Mouse (Mus musculus) forebrain, embryonic 15.5 days (tissue): ENCODE measurements at regions not wholly inside any gene's neighbourhood (a gene's known extent, or its start where the extent isn't known, plus 50 kb on each side); places are given as distances from the start of the nearest gene placed in this dataset.
"Not testable (repeated sequence)": the region's sequence is repeated elsewhere in the genome, so short reads cannot be mapped to it uniquely, and the experiment has no call there.

Experiments
- ATAC-seq: fragments of 200-750 bp; cut with Nextera tagmentation; replicated peaks from 2 replicates; pipeline ENCODE4 v1.8.0; 2017; ENCODE audit warnings: mild to moderate bottlenecking, moderate TSS enrichment, moderate library complexity
- H3K27ac ChIP-seq: fragments of 300-500 bp; sonication (generic); replicated peaks from 2 replicates; pipeline ENCODE4 v1.5.1; 2015; ENCODE audit warnings: mild to moderate bottlenecking, inconsistent platforms
- H3K27me3 ChIP-seq: fragments of 300-500 bp; sonication (generic); 2 replicates; pipeline ENCODE4 v1.6.1; 2015; ENCODE audit warnings: inconsistent platforms
- H3K36me3 ChIP-seq: fragments of 300-500 bp; sonication (generic); 2 replicates; pipeline ENCODE4 v1.6.1; 2015; ENCODE audit warnings: mild to moderate bottlenecking, inconsistent platforms
- H3K4me1 ChIP-seq: fragments of 300-500 bp; sonication (generic); 2 replicates; pipeline ENCODE4 v1.6.1; 2015; ENCODE audit warnings: inconsistent platforms
- H3K4me2 ChIP-seq: fragments of 300-500 bp; sonication (generic); replicated peaks from 2 replicates; pipeline ENCODE4 v1.6.1; 2015; ENCODE audit warnings: mild to moderate bottlenecking, inconsistent platforms
- H3K4me3 ChIP-seq: fragments of 300-500 bp; sonication (generic); 2 replicates; pipeline ENCODE4 v1.5.1; 2015; ENCODE audit warnings: mild to moderate bottlenecking, inconsistent platforms
- H3K9ac ChIP-seq: fragments of 300-500 bp; sonication (generic); replicated peaks from 2 replicates; pipeline ENCODE4 v1.6.1; 2015; ENCODE audit warnings: mild to moderate bottlenecking, inconsistent platforms
- H3K9me3 ChIP-seq: fragments of 300-500 bp; sonication (generic); 2 replicates; pipeline ENCODE4 v1.6.1; 2016; ENCODE audit warnings: inconsistent platforms
- WGBS: fragments of 180-500 bp; shearing (Covaris S2); methylation state at CpG from one replicate; pipeline ENCODE4 v1.1.7; 2015; ENCODE audit warnings: mixed read lengths; 5-methylcytosine and 5-hydroxymethylcytosine counted together

GRCm38 (mm10) chr15:37099927-37100766 is 92.6 kb upstream of the Zfp706 start:
- WGBS: 44% methylated on average over 17 of the region's 17 CpGs
- Histone ChIP-seq H3K27me3 (no peaks in the 10 kb centered on the region), H3K4me2 (peak overlapping the region; percentile 33), H3K36me3 (no peaks in the 10 kb centered on the region), H3K9ac (no peak overlapping the region), H3K4me3 (peak overlapping the region; percentile 14; the same call in 1 of the 2 replicates), H3K9me3 (no peaks in the 10 kb centered on the region), H3K4me1 (peaks cover 8% of the 10 kb centered on the region), H3K27ac (no peak overlapping the region)
- peak; percentile 94 for ATAC-seq

GRCm38 (mm10) chr15:37099176-37099575 is 91.6 kb upstream of the Zfp706 start:
- no peaks in the 10 kb centered on the region for H3K27me3 ChIP-seq
- H3K9me3 ChIP-seq: no peaks in the 10 kb centered on the region
- 90% methylated on average over 1 of the region's 1 CpGs for WGBS

GRCm38 (mm10) chr15:37097426-37097825 is 89.9 kb upstream of the Zfp706 start:
- Histone ChIP-seq H3K4me1 (peaks cover 8% of the 10 kb centered on the region), H3K27ac (no peak overlapping the region), H3K27me3 (no peaks in the 10 kb centered on the region), H3K9ac (no peak overlapping the region), H3K4me2 (no peak overlapping the region), H3K36me3 (no peaks in the 10 kb centered on the region), H3K4me3 (no peak overlapping the region), H3K9me3 (no peaks in the 10 kb centered on the region)
- WGBS: 93% methylated on average over 7 of the region's 7 CpGs
- ATAC-seq: no peak

More at GRCm38 (mm10) chr15:37099176-37099575, 91.6 kb upstream of the Zfp706 start:
- Histone ChIP-seq H3K27ac (no peak overlapping the region), H3K4me2 (no peak overlapping the region), H3K9ac (no peak overlapping the region), H3K4me3 (no peak overlapping the region), H3K36me3 (no peaks in the 10 kb centered on the region), H3K4me1 (peaks cover 8% of the 10 kb centered on the region)
- ATAC-seq: no peak

GRCm38 (mm10) chr15:37091171-37091570 is 83.6 kb upstream of the Zfp706 start:
- WGBS: 76% methylated on average over 5 of the region's 5 CpGs
- ATAC-seq: not testable (repeated sequence)

GRCm38 (mm10) chr15:37083726-37084125 is 76.2 kb upstream of the Zfp706 start:
- no peak for ATAC-seq
- 84% methylated on average over 3 of the region's 3 CpGs for WGBS
- H3K27ac ChIP-seq: no peak overlapping the region
- no peaks in the 10 kb centered on the region for H3K27me3 ChIP-seq
- no peaks in the 10 kb centered on the region for H3K4me1 ChIP-seq
- no peaks in the 10 kb centered on the region for H3K36me3 ChIP-seq
- no peaks in the 10 kb centered on the region for H3K9me3 ChIP-seq
- no peak overlapping the region for H3K4me2 ChIP-seq
- H3K4me3 ChIP-seq: no peak overlapping the region
- H3K9ac ChIP-seq: no peak overlapping the region

More at GRCm38 (mm10) chr15:37091171-37091570, 83.6 kb upstream of the Zfp706 start:
- H3K9ac ChIP-seq, H3K4me3 ChIP-seq, H3K27ac ChIP-seq, H3K4me2 ChIP-seq, H3K9me3 ChIP-seq, H3K27me3 ChIP-seq, H3K4me1 ChIP-seq, H3K36me3 ChIP-seq: not testable (repeated sequence)

GRCm38 (mm10) chr15:37081836-37082235 is 74.3 kb upstream of the Zfp706 start:
- ATAC-seq: no peak
- no peak overlapping the region for H3K27ac ChIP-seq
- no peak overlapping the region for H3K4me2 ChIP-seq
- H3K9ac ChIP-seq: no peak overlapping the region
- 64% methylated on average over 2 of the region's 2 CpGs for WGBS
- no peaks in the 10 kb centered on the region for H3K27me3 ChIP-seq
- H3K4me1 ChIP-seq: no peaks in the 10 kb centered on the region
- H3K36me3 ChIP-seq: no peaks in the 10 kb centered on the region
- no peaks in the 10 kb centered on the region for H3K9me3 ChIP-seq
- no peak overlapping the region for H3K4me3 ChIP-seq

GRCm38 (mm10) chr15:37080931-37081330 is 73.4 kb upstream of the Zfp706 start:
- no peaks in the 10 kb centered on the region for H3K36me3 ChIP-seq
- 91% methylated on average over 2 of the region's 2 CpGs for WGBS
- no peak overlapping the region for H3K4me3 ChIP-seq
- no peak overlapping the region for H3K4me2 ChIP-seq
- no peak overlapping the region for H3K27ac ChIP-seq
- no peaks in the 10 kb centered on the region for H3K27me3 ChIP-seq
- no peak for ATAC-seq
- no peaks in the 10 kb centered on the region for H3K9me3 ChIP-seq
- no peaks in the 10 kb centered on the region for H3K4me1 ChIP-seq
- no peak overlapping the region for H3K9ac ChIP-seq

GRCm38 (mm10) chr15:37080395-37080794 is 72.8 kb upstream of the Zfp706 start:
- Histone ChIP-seq H3K36me3 (no peaks in the 10 kb centered on the region), H3K9me3 (no peaks in the 10 kb centered on the region), H3K4me1 (no peaks in the 10 kb centered on the region), H3K9ac (no peak overlapping the region), H3K27ac (no peak overlapping the region), H3K4me3 (no peak overlapping the region), H3K27me3 (no peaks in the 10 kb centered on the region), H3K4me2 (no peak overlapping the region)
- 89% methylated on average over 4 of the region's 4 CpGs for WGBS
- no peak for ATAC-seq

GRCm38 (mm10) chr15:37074207-37074606 is 66.6 kb upstream of the Zfp706 start:
- H3K36me3 ChIP-seq, H3K27ac ChIP-seq, H3K9ac ChIP-seq, H3K9me3 ChIP-seq, H3K4me2 ChIP-seq, ATAC-seq, H3K4me3 ChIP-seq, H3K27me3 ChIP-seq, H3K4me1 ChIP-seq: not testable (repeated sequence)
- WGBS: 93% methylated on average over 2 of the region's 2 CpGs

- Histone ChIP-seq H3K9ac (no peak overlapping the region), H3K4me3 (no peak overlapping the region), H3K36me3 (no peaks in the 10 kb centered on the region), H3K27ac (no peak overlapping the region), H3K27me3 (no peaks in the 10 kb centered on the region), H3K4me1 (no peaks in the 10 kb centered on the region), H3K9me3 (no peaks in the 10 kb centered on the region), H3K4me2 (no peak overlapping the region)
- ATAC-seq: no peak
- WGBS: 81% methylated on average over 5 of the region's 5 CpGs
Measured at GRCm38 (mm10) chr15:37072202-37072862, 64.8 kb upstream of the Zfp706 start.

- ATAC-seq: no peak
- Histone ChIP-seq H3K27ac (no peak overlapping the region), H3K4me2 (no peak overlapping the region), H3K4me3 (no peak overlapping the region), H3K4me1 (no peaks in the 10 kb centered on the region), H3K9ac (no peak overlapping the region), H3K36me3 (no peaks in the 10 kb centered on the region), H3K9me3 (no peaks in the 10 kb centered on the region), H3K27me3 (no peaks in the 10 kb centered on the region)
- 76% methylated on average over 3 of the region's 3 CpGs for WGBS
Measured at GRCm38 (mm10) chr15:37070188-37070587, 62.6 kb upstream of the Zfp706 start.

GRCm38 (mm10) chr15:37067326-37067725 is 59.8 kb upstream of the Zfp706 start:
- H3K27ac ChIP-seq: no peak overlapping the region
- 89% methylated on average over 4 of the region's 4 CpGs for WGBS

More at GRCm38 (mm10) chr15:37067326-37067725, 59.8 kb upstream of the Zfp706 start:
- Histone ChIP-seq H3K4me2 (no peak overlapping the region), H3K9ac (no peak overlapping the region), H3K4me3 (no peak overlapping the region), H3K27me3 (no peaks in the 10 kb centered on the region), H3K36me3 (no peaks in the 10 kb centered on the region), H3K9me3 (no peaks in the 10 kb centered on the region), H3K4me1 (no peaks in the 10 kb centered on the region)
- no peak for ATAC-seq
